Mouse (Mus musculus): Measurements from ENCODE around the gene Ece1.

Ece1 gene

GRCm38 (mm10) chr4:137991240-137991639 lies 129.2 kb downstream of the Ece1 start:
- DNase-seq = no peak

- DNase-seq = no peak
Observed at GRCm38 (mm10) chr4:137992890-137993289, 130.9 kb downstream of the Ece1 start, which contains the start of gene Eif4g3. Gene Eif4g3 (plus strand): TSS chr4:137993022.

DNA sequence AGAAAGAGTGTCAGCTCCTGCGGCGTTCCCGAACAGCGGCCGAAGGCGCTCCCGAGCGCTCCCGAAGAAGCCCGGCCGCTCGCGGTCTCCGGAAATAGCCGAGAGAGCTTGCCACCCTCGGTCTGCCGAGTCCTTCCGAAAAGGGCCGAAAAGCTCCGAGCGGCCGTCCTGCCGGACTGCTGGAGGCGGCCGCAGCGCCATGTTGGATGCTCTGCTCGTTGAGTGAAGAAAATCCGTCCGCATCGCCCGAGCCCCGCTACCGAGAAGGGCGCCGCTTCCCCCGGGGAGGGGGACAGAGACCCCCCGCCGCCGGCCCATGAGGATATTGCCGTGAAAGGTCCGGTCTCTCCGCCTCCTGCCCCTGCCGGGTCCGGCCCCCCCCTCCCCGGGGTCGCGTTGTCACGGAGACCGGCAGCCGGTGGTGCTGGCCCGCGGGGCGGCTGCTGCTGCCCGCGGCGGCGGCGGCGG lies 131.3 kb downstream of the Ece1 start:
- DNase-seq = peak; percentile 100

DNA sequence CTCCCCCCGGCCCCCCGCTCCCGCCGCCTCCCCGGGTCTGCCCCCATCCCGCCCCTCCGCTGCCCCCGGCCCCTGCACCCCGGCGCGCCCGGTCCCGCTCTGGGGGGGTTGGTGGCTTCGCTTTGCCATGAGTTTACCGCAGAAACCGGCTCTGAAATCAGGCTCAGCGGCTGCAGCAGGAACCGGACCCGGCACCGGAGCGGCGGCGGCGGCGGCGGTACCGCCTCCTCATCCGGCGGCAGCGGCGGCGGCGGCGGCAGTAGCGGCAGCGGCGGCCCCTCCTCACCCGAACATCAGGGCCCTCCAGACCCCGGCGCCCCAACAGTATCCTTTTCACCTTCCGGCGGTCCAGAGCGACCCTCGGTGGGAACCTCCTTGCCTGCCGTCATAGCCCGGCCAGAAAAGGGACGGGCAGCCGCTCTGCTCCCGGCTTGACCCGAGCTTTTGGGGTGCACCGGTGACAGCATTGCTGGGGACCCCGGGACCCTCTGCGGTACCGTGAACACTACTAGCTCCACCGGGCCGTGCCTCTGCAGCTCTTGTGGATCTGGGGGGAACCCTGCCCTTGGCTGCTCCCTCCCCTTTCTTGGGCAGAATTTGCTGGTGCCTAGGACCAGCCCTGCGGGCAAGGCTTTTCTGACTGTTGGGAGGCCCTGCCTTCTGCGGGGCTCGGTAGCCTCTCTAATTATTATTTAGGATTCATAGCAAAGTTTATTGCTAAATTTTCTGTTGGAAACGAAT lies 132.0 kb downstream of the Ece1 start:
- DNase-seq = peak; percentile 96

DNA sequence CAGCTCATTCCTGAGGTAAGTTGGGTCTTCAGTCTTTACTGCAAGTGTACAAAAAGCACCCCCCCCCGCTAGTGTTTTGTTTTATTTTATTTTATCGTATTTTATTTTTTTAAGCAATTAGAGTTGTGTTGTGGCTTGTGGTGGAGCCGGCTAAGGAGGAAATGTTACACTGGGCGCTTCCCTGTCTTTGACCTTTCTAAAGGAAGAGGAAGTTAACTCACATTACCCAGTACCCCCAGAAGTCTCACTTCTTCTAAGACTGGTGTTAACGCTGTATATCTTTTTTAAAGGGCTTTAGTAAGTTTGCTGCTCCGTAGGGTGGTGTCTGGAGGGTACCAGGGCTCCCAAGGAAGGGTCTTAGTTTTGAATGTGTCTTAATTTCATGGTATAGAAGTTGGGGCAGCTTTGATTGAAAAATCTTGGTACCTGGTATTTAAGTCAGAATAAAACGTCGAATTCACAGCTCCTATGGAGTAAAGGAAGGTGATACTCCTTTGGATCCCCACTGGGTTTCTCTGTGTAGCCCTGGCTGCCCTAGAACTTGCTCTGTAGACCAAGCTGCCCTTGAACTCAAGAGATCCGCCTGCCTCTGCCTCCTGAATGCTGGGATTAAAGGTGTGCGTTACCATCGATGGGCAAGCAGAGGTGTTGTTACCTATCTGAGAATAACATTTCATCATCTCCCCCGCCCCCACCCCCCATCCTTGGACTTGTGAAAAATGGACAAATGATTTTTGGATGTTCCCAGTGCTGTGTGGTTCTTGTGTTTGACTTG lies 132.7 kb downstream of the Ece1 start:
- peak; percentile 90 for DNase-seq

GRCm38 (mm10) chr4:137995399-137995798 lies 133.4 kb downstream of the Ece1 start:
- peak; percentile 94 for DNase-seq

GRCm38 (mm10) chr4:137998232-137998631 lies 136.2 kb downstream of the Ece1 start:
- no peak for DNase-seq

DNA sequence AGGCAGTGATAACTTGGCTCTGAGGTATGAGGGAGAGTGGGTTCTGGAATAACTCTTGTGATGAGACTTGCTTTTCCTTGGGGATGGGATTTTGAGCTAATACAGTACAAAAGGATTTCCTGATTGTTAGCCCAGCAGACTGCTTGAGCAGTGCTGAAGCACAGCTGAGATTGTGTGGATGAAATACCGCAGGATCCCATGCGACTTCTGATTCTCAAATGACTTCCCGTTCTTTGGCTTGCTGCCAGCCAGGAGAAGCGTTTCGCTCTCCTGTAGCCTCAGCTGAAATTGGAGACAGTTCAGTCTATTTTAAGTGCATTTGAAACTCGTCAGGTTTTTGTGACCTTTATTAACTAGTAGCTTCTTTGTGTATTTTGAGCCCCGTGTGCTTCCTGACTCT lies 138.6 kb downstream of the Ece1 start:
- DNase-seq = peak; percentile 90

DNA sequence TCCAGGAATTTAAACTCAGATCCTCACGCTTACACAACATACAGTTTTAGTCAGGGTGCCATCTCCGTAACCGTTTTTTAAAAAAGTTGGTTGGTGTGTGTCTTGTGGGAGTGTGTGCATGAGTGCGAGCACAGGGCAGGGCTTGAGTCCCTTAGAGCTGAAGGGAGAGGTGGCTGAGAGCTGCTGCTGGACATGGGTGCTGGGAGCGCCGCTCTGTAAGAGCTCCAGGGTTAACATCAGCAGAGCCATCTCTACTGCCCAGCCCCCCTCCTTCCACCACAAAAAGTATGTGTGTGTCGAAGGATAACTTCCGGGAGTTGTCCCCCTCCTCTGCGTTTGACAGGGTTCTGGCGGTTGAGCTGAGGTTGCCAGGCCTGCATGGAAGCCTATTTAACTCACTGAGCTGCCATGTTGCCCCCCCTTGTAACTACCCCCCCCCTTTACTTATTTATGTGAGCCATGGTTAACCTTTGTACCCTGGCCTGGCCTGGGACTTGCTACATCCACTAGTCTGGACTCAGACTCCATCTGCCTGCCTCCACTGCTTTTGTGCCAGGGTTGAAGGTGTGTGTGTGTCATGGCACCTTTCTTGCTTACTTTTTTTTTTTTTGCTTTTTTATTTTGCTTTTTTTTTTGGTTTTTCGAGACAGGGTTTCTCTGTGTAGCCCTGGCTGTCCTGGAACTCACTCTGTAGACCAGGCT lies 142.0 kb downstream of the Ece1 start:
- no peak for DNase-seq

DNA sequence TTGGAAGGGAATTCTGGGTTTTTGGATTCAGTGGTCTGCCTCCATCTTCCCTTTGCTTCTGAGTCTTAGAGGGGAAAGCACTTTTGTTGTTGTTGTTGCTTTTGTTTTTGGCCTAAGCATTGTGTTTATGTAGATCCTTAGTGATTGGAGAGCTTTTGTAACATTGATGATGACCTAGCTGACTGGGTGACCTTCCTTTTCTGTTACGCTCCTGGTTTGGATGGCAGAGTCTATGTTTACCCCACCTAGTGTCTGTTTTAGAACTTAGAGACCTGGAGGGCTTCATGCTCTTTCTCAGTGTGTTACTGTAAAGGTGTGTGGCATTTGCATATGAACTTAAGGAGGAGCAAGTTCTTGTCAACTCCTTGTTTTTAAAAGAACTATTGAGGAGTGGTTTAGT lies 143.7 kb downstream of the Ece1 start:
- DNase-seq = no peak

DNA sequence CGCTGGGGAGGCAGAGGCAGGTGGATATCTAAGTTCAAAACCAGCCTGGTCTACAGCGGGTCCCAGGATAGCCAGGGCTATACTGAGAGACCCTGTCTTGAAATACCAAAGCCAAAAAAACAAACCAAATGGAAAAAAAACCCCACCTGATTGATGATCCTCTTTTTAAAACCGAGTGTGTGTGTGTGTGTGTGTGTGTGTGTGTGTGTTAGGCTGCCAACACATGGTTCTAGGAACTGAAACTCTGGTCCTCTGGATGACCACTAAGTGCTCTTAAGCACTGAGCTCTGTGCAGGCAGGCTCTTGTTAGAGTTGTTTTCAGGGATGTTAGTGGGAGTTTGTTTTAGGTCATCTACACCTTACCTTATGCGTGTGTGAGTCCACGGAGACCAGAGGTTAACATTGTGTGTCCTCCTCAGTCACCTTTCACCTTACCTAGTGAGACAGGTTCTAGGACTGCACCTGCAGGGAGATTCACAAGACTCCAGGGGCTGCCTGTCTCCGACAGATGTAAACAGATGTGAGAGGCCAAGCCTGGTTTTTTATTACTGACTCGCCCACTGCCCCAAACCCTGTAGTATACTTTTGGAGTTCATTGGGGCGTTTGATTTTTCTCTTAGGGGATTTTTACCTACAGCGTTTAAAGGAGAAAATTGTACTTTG lies 145.0 kb downstream of the Ece1 start:
- DNase-seq = no peak

DNA sequence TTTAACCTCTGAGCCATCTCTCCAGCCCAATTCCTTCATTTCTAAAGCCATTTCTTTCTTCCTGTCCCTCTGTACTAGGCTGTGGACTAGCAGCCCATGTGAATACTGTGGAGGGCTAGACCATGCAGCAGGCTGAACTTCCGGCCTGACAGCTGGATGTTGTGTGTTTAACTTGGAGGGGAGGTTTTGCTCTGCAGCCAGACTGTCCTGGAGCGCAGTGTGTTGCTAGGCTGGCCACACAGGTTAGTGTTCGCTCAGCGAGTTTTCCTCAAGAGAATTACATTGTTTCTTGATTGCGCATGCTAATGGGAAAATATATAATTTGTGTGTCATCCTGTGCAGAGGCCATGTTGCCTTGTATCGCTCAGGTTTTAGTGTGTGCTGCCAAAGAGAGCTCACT lies 146.6 kb downstream of the Ece1 start:
- DNase-seq = peak; percentile 95

GRCm38 (mm10) chr4:138009786-138010502 lies 147.9 kb downstream of the Ece1 start:
- no peak for DNase-seq

DNA sequence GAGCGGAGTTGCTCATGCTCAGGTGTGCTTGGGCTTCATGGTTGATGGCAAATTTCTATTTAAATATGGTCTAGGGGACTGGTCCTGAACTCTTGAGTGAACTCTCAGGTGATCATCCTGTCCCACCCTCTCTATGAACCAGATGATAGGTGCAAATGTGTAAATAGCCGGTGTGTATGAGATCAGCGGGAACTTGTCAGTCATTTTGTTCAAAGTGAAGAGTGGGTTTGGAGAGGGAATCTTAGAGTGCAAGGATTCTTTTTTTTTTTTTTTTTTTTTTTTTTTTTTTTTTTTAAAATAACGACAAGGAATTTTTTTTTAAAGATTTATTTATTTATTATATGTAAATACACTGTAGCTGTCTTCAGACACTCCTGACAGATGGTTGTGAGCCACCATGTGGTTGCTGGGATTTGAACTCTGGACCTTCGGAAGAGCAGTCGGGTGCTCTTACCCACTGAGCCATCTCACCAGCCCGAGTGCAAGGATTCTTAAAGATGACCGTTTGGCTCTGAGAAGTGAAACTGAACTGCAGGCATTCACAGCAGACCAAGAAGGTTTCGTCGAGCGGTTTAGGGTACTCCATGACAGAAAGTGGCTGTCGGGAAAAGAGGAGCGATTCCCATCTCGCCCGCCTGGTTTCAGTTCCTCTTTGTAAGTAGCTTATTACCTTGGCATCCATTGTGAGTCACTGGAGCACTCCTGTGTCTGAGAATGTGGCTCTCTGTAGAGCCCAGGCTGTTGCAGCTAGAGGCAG lies 151.9 kb downstream of the Ece1 start:
- peak; percentile 93 for DNase-seq

Data from heart, adult 11 months (tissue).